Mouse (Mus musculus) MEL (cell line): ENCODE results near the gene Smim17.

Source experiments
- BHLHE40 ChIP-seq: IDR thresholded peaks from 2 replicates; pipeline ENCODE4 v1.6.1; 2012; ENCODE audit warnings: low read depth, mild to moderate bottlenecking, inconsistent platforms, low read length, improper control_type of control experiment, borderline replicate concordance
- CTCF ChIP-seq, 3 experiments: IDR thresholded peaks in 2 of 3; conservative IDR thresholded peaks in 1 of 3; 2 replicates each; pipeline ENCODE4 v1.5.1; 2011 to 2012; ENCODE audit warnings: low read length in 3 of 3, low read depth in 2 of 3, mild to moderate bottlenecking in 2 of 3, improper control_type of control experiment in 1 of 3, inconsistent platforms in 1 of 3, mixed read lengths in 1 of 3, moderate library complexity in 1 of 3; ENCODE audit not compliant: control insufficient read depth in 1 of 3, insufficient read depth in 1 of 3, poor library complexity in 1 of 3, severe bottlenecking in 1 of 3
- HCFC1 ChIP-seq: IDR thresholded peaks from 2 replicates; pipeline ENCODE4 v1.6.1; 2012; ENCODE audit warnings: low read depth, mild to moderate bottlenecking, inconsistent platforms, low read length, improper control_type of control experiment, moderate library complexity
- MAX ChIP-seq: IDR thresholded peaks from 2 replicates; pipeline ENCODE4 v1.6.1; 2011; ENCODE audit warnings: low read length, improper control_type of control experiment
- MYC ChIP-seq: IDR thresholded peaks from 2 replicates; pipeline ENCODE4 v1.6.1; 2011; ENCODE audit warnings: low read depth, mild to moderate bottlenecking, low read length, improper control_type of control experiment, moderate library complexity
- NELFE ChIP-seq: IDR thresholded peaks from 2 replicates; pipeline ENCODE4 v1.6.1; 2011; ENCODE audit warnings: low read depth, low read length, improper control_type of control experiment
- POLR2A ChIP-seq, 2 experiments: IDR thresholded peaks; 2 replicates each; pipeline ENCODE4 v1.6.1; 2011 to 2012; ENCODE audit warnings: low read length in 2 of 2, mild to moderate bottlenecking in 2 of 2, control low read depth in 1 of 2, improper control_type of control experiment in 1 of 2, low read depth in 1 of 2, moderate library complexity in 1 of 2; ENCODE audit not compliant: control insufficient read depth in 1 of 2, insufficient read depth in 1 of 2, poor library complexity in 1 of 2
- SMC3 ChIP-seq: IDR thresholded peaks from 2 replicates; pipeline ENCODE4 v1.6.1; 2011; ENCODE audit warnings: low read depth, low read length, improper control_type of control experiment
- TAL1 ChIP-seq: IDR thresholded peaks from 2 replicates; pipeline ENCODE4 v1.6.1; 2012; ENCODE audit warnings: mild to moderate bottlenecking, inconsistent platforms, low read length, moderate library complexity, mixed read lengths
- TCF12 ChIP-seq: IDR thresholded peaks from 2 replicates; pipeline ENCODE4 v1.6.1; 2014; ENCODE audit warnings: low read depth, mild to moderate bottlenecking, inconsistent platforms, low read length, improper control_type of control experiment, moderate library complexity
- USF1 ChIP-seq: IDR thresholded peaks from 2 replicates; pipeline ENCODE4 v1.6.1; 2014; ENCODE audit warnings: low read depth, mild to moderate bottlenecking, inconsistent platforms, low read length, improper control_type of control experiment, moderate library complexity
- ZC3H11A ChIP-seq: IDR thresholded peaks from 2 replicates; pipeline ENCODE4 v1.6.1; 2012; ENCODE audit warnings: low read depth, mild to moderate bottlenecking, inconsistent platforms, low read length, improper control_type of control experiment

GRCm38 (mm10) chr7:6410043-6410442, 11.5 kb downstream of the Smim17 start, which contains the start of gene Gm20715:
- no peak for TF ChIP-seq TAL1
- TF ChIP-seq NELFE, result no peak
- no peak for TF ChIP-seq SMC3
- no peak for TF ChIP-seq TCF12
- no peak for TF ChIP-seq USF1
- TF ChIP-seq POLR2A (IDR thresholded peaks at IDR 0.05; ENCODE audit: control insufficient read depth in 1 of 2, insufficient read depth in 1 of 2, low read depth in 1 of 2, low read length in 2 of 2, poor library complexity in 1 of 2), result no peak
- no peak for TF ChIP-seq BHLHE40
- TF ChIP-seq ZC3H11A, result no peak
- no peak for TF ChIP-seq HCFC1
- no peak for TF ChIP-seq MYC
- TF ChIP-seq CTCF (IDR thresholded peaks at IDR 0.05 in 2 of 3, conservative IDR thresholded peaks at IDR 0.05 in 1 of 3; ENCODE audit: control insufficient read depth in 1 of 3, insufficient read depth in 1 of 3, low read depth in 2 of 3, low read length in 3 of 3, poor library complexity in 1 of 3, severe bottlenecking in 1 of 3), result no peak
- TF ChIP-seq MAX, result peak; percentile 96
